Mouse (Mus musculus) natural killer cell, adult 2 months (primary cell): Measurements from ENCODE around the gene Alox5.
"Not testable (repeated sequence)": the region's sequence is repeated elsewhere in the genome, so short reads cannot be mapped to it uniquely, and the experiment has no call there.

Experiments
- DNase-seq, 2 experiments: peaks; one replicate each; pipeline ENCODE4 v3.0.0; 2022; ENCODE audit warnings: low spot score in 2 of 2

Alox5 gene

GRCm38 (mm10) chr6:116460544-116461283, at the start of gene Alox5:
Gene Alox5, minus strand, starts transcription at chr6:116461178.
- no peak for DNase-seq

DNA sequence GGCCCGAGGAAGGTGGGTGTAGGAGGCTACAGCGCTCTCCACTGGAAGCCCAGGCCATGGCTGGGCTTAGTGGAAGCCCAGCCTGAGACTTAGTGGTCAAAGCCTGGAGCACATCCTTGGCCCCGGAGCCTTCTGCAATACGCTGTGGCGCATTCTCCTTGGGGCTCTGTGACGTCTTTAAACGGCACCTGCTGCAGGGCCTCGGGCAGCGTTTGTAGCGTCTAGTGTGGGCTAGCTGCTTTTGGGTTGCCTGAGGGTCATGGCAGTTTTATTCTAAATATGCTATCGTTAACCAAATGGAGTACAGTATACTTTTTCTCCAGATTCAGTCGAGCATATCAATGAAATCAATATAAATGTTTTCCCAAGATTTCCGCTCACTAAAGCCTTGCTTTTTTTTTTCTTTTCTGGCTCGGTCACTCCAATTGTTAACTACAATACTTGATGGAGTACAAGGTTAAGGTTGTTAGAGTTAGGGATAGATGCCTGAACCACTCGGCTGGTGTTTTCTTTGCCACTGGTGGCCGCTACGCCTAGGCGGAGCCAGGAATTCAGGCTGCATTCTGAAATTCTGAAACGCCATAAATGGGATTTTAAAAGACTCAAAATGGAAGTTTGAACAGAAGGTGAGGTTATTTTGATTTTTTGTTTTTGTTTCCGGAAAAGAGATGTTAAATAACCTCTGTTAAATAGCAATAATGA, 45.5 kb upstream of the Alox5 start, which contains the start of gene Olfr212:
Gene Olfr212, plus strand, starts transcription at position 215 of the 702 bp plus-strand sequence.
- not testable (repeated sequence) for DNase-seq

GRCm38 (mm10) chr6:116495960-116496359, 35.0 kb upstream of the Alox5 start:
- no peak for DNase-seq

DNA sequence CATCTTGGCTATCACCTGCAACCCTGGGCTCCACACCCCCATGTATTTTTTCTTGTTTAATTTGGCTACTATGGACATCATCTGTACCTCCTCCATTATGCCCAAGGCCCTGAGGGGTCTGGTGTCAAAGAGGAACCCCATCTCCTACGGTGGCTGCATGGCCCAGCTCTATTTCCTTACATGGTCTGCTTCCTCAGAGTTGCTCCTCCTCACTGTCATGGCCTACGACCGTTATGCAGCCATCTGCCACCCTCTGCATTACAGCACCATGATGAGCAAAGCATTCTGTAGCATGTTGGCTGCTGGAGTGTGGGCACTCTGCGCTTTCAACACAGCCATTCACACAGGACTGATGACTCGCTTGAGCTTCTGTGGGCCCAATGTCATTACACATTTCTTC, 32.8 kb upstream of the Alox5 start:
- DNase-seq, result no peak

- DNase-seq, result no peak
Observed at GRCm38 (mm10) chr6:116488791-116489190, 27.8 kb upstream of the Alox5 start, which contains the start of gene Olfr211. Gene Olfr211, plus strand, starts transcription at chr6:116489091.

GRCm38 (mm10) chr6:116486833-116487232, 25.9 kb upstream of the Alox5 start:
- DNase-seq, result no peak

DNA sequence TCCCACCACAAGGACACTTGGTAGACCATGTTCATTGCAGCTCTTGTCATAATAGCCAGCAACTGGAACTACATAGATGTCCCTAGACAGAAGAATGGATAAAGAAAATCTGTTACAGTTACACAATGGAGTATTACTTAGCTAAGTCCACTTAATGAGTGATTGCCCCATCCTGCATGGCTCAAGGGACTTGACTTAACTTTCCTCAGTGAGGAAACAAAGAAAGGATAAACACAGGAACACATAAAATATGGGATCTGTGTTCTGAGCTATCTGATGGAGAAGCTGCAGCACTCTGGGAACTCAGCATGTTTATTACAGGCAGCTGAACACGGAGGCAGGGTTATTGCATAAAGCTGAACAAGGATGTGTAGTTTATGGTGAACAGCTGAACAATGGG, 24.1 kb upstream of the Alox5 start:
- no peak for DNase-seq

DNA sequence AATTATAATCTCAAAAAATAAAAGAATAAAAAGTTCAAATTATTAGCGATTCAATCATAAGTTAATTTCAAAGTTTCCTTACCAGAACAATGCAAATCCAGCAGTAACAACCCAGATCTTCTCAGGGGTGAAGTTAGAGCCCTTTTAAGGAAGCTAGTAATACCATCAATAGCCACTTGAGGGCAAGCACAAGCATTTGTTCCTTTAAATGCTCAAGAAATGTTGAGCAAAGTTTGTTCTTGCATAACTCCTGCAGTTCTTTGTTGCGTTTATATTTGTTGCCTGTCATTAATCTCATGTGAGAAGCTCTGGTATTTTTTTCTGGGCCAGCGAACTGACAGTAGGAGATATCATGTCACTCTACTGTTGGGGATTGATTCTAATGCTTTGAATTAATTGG, 7.1 kb upstream of the Alox5 start:
- no peak for DNase-seq

- DNase-seq, result no peak
Observed at GRCm38 (mm10) chr6:116459232-116459631, 1.7 kb downstream of the Alox5 start.

GRCm38 (mm10) chr6:116458728-116459127, 2.2 kb downstream of the Alox5 start:
- no peak for DNase-seq

GRCm38 (mm10) chr6:116456482-116456881, 4.5 kb downstream of the Alox5 start:
- no peak for DNase-seq

DNA sequence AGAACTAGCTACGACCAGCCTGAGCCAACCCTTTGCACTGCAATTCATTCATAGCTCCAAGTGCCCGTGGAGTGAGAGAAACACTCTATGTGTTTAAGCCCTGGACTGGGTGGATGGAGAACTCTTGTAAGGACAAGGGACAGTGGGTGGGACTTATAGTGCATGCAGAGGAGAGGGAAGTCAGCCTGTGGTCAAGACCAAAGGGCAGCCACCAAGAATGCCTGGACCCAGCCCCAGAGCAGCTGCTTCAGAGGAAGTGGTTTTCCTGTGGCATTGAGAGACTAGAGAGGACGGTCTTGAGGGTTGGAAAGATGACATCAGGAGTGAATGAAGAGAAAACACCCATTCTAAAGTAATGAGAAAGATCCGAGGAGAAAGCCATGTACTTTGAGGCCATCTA, 5.2 kb downstream of the Alox5 start:
- DNase-seq, result peak in 1 of 2 experiments; percentile 34

- DNase-seq, result no peak
Observed at GRCm38 (mm10) chr6:116440849-116441248, 20.1 kb downstream of the Alox5 start.

GRCm38 (mm10) chr6:116440447-116440846, 20.5 kb downstream of the Alox5 start:
- DNase-seq, result no peak

- no peak for DNase-seq
Observed at GRCm38 (mm10) chr6:116439531-116439930, 21.4 kb downstream of the Alox5 start.

DNA sequence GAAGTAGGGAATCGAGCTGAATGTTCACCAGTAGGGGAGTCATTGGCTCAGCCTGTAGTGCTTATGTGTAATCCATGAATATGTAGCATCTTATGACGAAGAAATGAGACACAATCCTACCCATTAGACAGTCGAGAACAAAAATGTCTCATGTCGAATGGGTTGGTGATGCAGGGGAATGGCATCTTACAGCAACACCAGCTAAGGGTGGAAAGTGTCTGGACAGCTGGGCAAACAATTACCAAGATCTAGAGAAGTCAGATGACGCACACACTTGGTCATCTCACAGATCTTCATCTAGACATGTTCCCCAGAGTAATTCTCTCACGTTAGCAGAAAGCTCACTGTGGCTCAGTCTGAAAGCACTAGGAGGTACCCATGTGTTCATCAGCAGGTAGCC, 22.1 kb downstream of the Alox5 start:
- no peak for DNase-seq

- no peak for DNase-seq
Observed at GRCm38 (mm10) chr6:116428282-116428681, 32.7 kb downstream of the Alox5 start.

- no peak for DNase-seq
Observed at GRCm38 (mm10) chr6:116427552-116427951, 33.4 kb downstream of the Alox5 start.

- no peak for DNase-seq
Observed at GRCm38 (mm10) chr6:116423664-116424063, 37.3 kb downstream of the Alox5 start.

GRCm38 (mm10) chr6:116422991-116423390, 38.0 kb downstream of the Alox5 start:
- DNase-seq, result no peak

GRCm38 (mm10) chr6:116420271-116420670, 40.7 kb downstream of the Alox5 start:
- DNase-seq, result no peak

- no peak for DNase-seq
Observed at GRCm38 (mm10) chr6:116419699-116420098, 41.3 kb downstream of the Alox5 start.

GRCm38 (mm10) chr6:116418487-116418886, 42.5 kb downstream of the Alox5 start:
- no peak for DNase-seq
